Mouse (Mus musculus): Measurements from ENCODE around the gene Rab31.
"Not testable (repeated sequence)": the region's sequence is repeated elsewhere in the genome, so short reads cannot be mapped to it uniquely, and the experiment has no call there.

Gene Rab31

DNA sequence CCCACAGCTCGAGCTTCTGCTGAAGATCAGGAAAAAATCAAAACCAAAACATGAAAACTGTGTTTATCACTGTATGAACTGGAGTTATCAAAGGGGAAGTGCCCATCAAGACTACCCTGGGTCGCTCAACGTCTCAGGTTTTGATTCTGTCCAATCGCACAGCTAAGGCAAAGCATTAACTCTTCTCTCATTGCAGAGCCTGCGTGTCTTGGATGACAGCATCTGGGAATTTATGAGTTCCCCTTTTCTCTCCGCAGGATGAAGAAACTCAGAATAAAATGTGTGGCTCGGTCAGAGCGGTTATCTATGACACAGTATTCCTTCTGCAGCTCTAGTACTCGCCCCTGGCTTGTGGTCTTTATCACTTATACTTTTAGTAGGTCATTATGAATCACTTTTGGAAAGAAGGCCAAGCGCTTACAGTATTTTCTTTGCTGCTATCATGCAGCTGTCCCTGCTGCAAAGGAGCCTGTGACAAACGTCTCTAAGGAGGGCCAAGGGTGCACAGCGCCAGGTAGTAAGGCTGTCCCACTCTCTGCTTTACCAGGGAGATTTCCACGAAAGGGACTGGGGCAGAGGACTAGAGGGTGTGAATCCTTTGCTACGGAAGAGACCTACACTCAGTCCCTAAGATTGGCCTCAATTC lies 136.7 kb downstream of the Rab31 start:
- in situ Hi-C loops (cut with MboI; ENCODE audit: low sequenced_read_pairs): no loop called here

DNA sequence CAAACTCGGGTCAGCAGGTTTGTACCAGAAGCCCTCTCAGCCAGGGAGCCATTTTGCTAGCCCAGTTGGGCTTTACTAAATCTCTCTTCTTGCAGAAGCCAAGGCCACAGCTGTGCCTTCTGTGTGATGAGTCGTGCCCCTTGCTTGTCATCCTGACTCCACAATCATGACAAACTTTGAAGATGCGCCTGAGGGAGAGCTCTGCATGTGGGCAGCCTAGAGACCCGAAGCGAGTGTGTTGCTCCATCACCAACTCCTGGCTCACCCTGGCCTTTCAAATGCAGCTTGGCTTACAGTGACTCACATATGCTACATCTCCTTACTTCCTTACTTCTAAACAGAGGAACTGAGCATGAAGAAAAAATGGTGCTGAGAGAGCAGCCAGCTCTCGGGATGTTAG lies 142.6 kb downstream of the Rab31 start:
- in situ Hi-C loops (cut with MboI; ENCODE audit: low sequenced_read_pairs): no loop called here

DNA sequence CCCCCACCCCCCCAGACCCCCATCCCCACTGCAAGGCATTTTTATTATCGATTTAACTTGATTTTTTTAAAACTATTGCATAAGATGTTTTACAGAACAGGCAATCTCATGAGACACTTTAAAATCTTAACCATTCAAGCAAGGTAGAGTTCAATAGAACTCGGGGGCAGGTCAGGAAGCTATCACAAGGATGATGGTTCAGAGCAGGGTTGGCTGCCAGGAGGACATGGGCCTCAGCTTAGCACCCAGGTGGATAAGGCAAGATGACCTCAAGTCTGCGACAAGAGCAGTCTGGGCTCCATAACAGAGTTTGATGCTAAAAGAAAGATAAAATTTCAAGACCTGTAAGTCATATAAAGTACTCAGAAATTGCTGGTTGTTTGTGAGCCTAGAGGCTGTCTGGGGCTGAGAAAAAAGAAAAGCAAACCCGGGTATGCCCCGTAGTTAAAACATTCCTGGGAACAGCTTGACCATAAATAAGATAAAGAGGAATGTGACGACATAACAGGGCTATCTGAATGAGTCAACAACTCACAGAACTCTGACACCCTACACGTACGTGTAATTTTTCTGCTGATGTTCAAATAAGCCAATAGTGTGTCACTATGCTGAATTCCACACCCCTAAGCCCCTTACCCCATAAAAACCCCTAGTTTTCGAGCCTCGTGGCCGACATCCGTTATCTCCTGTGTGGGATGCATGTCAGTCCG lies 143.6 kb downstream of the Rab31 start:
- in situ Hi-C loops (cut with MboI; ENCODE audit: low sequenced_read_pairs): not testable (repeated sequence)

DNA sequence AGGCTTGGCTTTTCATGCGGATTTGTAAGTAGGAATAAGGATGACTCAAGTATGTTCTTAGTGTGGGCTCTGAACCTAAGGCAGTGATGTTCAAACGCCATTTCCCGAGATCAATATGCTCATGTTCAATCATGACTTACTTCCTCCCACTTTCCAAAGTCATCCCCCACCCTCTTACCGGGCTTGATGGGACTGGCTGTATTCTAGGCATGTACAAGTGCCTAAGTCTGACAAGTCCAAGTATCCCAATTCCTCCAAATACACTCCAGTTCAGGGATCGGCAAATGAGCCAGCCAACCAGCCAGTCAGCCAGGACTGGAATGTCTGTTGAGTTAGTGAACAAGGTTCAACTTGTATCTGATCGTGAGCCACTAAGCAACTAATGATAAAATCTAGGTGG lies 146.3 kb downstream of the Rab31 start:
- in situ Hi-C loops (cut with MboI; ENCODE audit: low sequenced_read_pairs): no loop called here

DNA sequence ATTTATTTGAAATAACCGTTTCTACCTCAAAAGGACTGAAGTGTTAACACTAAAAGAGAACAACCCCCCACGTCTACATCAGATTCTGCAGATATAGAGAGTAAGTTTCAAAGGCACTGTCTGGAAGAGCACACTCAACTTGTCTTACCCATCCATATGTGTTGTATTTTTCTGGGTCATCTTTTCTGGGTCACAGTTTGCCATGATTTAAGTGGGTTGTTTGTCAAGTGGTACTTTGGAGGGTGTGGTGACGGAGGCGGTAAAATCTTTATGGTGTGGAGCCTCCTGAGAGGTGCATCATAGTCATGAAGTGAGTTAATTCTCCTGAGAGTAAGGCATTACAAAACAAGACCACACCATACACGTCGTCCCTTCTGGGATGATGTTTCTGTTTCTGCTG lies 147.0 kb downstream of the Rab31 start:
- in situ Hi-C loops (cut with MboI; ENCODE audit: low sequenced_read_pairs): no loop called here

DNA sequence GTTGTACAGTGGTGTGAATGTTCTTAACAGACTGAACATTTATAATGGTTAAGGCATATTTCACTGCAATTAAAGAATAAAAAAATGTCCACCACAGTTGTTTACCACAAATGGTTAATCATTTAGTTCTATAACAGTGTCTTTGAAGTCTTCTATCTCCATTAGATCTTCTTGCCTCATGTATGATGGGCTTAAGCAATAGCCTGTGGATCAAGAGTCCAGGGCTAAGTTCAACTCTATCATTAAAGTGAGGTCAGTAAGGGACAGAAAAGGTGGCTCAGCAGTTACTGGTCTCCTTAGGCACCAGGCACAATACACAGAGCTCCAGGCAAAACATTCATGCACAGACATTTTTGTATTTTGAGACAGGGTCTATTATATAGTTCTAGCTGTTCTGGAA lies 149.4 kb downstream of the Rab31 start:
- in situ Hi-C loops (cut with MboI; ENCODE audit: low sequenced_read_pairs): no loop called here

DNA sequence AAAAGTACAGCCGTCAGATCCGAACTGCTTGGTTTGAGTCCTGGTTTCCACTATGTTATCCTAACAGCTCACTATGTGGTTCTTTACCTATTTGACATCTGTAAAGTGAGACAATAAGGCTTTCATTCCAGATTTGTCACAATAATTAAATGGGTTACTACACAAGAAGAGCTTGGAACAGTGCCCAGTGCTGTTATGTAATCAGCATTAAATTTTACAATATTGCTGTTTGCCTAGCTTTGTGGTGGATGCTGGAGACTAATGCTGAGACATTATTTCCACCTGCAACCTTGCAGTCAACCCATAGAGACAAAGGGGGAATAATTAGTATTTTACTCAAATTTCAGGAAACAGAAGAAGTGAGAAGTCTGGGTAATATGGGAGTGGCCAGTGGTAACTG lies 154.1 kb downstream of the Rab31 start:
- in situ Hi-C loops (cut with MboI; ENCODE audit: low sequenced_read_pairs): no loop called here

DNA sequence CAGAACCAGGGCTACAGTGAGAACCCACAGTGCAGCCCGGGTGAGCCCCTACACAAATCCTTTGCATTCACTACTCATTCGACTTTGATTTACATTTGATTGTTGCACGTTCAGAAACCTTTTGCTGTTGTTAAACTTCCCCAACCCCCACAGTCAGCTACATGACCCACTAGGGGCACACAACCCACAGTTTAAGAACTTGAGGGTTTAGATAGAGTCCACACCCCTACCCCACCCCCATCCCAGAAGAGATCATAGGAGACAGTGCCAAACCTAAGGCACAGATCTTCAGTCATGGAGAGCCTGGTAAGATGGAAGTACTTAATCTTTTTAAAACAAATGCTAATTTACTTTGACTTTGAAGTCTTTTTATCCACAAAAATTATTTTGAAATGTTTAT lies 156.9 kb downstream of the Rab31 start:
- in situ Hi-C loops (cut with MboI; ENCODE audit: low sequenced_read_pairs): no loop called here

DNA sequence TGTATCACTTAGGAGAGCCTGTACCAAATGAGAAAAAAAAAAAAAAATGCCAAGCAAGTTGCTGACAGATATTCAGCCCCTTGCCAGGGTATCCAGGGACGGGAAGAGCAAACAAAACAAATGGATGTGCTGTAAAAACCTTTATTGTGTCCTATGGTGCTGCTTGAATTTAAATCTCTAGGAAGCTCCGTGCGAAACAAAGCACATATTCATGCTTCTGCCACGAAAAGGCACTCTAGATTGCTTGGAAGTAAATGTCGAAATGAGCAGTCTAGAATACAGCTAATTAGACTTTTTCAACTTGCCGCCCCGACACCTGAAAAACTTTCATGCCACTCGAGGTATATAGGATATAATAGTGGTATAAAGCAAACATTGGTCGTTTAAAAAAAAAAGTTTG lies 158.1 kb downstream of the Rab31 start:
- in situ Hi-C loops (cut with MboI; ENCODE audit: low sequenced_read_pairs): no loop called here

DNA sequence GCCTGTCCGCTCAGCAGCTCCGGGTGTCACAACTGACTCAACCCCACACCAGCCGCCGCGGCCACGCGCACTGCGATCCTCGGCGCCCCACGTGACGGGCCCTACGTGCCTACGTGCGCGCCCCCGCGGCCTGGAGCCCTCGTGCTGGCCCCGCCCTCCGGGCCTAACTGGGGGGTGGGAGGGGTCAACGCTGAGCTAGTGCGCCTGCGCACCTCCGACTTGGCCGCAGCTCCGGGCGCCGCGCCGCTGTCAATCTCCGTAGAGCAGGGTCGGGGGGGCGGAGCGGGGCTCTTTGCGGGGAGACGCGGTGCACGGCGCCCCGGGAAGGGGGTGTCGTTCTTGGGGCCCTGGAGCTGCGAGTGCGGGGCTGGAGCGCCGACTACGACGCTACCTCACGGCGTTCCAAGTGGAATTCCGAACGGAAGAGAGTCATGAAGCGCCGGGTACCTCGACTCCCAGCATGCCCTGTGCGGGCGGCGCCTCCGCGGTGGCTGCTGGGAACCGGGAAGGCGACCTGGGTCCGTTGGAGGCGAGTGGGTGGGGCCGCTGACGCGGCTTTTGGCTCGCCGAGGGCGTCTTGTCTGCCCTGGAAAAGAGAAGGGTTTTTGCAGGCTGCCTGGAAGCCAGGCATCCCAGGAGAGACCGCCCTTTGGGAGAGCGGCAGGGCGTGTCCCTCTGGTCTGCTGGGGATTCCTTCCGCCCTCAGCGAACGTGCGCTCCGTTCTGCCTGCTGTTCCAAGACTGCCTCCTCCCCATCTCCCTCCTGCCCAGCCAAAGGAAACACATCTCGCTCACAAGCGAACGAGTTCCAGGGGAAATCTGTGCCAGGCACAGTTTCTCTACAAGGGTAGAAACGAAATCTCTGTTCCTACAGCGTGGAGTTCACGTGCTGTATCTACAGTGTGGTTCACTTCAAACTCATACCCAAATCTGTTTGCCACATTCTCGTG lies 158.8 kb downstream of the Rab31 start, which contains the start of gene Vapa:
Gene Vapa (minus strand): TSS at position 93 of the 950 bp plus-strand sequence.
- in situ Hi-C loops (cut with MboI; ENCODE audit: low sequenced_read_pairs): no loop called here

DNA sequence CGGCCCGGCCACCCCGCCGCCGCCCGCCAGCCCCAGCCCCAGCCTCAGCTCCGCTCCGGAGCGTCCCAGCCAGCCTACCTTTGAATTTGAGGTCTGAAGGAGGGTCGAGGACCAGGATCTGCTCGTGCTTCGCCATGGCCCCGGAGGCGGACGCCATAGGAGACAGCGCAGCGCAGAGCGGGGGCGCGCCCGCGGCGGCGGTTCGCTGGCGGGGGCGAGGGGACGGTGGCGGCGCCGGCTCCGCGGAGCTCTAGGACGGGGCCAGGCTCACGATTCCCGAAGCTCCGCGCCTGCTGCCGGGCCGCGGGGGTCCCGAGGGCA lies 159.4 kb downstream of the Rab31 start:
- in situ Hi-C loops (cut with MboI; ENCODE audit: low sequenced_read_pairs): no loop called here

DNA sequence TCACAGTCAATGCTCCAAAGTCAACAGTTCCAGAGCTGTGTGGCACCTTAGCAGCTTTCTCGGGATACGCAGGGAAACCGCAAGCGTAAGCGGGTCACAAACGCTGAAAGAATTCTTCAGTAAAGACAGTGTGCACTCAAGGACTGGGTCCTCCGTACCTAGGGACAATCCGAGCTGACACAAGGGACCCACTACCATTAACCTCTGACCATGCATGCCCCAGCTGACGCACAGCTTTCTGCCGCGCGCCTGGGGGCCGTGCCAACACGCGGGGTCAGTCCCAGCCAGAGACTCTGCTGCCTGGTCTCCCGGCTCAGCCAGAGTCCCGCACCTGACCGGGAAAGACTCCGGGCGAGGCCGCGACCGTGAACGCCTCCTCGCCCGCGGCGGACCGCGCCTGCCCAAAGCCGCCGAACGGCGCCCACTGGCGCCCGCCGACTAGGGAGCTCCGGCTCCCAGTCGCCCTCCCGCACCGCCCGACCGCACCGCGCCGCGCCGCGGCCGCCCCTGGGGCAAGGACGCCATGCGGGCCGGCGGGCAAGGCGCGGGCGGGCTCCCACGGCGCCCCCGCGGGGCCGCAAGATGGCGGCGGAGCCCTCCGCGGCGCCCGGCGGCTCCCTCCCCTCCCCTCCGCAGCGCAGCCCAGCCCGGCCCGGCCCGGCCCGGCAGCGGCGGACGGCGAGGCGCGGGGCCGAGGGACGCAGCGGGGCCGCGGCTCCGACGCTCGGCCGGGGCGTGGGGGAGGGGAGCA lies 160.0 kb downstream of the Rab31 start:
- in situ Hi-C loops (cut with MboI; ENCODE audit: low sequenced_read_pairs): no loop called here

DNA sequence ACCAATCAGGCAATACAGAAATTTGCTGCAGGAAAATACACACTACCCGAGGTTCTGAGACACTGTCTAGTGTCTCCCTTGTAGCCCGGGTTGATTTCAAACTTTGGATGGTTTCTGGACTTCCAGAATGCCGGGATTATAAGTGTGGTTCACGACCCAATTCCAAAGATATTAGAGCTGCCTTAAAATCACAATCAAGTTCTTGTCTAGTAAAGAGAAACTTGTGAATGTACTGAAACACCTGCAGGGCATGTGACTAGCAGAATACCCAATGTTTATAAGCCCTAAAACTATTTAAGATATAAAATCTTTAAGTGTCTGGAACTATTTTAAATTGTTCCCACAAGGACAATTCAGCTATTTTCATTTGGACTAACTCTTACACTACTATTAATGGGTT lies 160.8 kb downstream of the Rab31 start:
- in situ Hi-C loops (cut with MboI; ENCODE audit: low sequenced_read_pairs): no loop called here

DNA sequence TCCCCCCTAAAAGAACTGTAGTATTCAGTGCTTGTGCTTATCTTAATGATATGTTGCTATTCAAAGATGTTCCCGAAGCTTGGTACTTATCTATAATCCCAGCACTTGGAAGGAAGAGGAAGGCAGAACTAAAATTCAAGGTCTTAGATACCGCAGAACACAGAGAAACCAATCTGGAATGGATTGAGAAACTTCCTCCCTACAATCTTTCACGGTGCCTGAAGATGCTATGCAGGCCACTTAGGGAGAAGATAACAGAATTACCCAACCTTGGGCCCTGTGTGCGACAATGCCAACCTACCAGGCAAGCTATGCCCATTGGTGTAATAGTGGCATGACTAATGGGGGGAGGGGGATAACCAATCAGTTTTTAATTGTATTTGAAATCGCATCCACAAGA lies 163.8 kb downstream of the Rab31 start:
- in situ Hi-C loops (cut with MboI; ENCODE audit: low sequenced_read_pairs): no loop called here

DNA sequence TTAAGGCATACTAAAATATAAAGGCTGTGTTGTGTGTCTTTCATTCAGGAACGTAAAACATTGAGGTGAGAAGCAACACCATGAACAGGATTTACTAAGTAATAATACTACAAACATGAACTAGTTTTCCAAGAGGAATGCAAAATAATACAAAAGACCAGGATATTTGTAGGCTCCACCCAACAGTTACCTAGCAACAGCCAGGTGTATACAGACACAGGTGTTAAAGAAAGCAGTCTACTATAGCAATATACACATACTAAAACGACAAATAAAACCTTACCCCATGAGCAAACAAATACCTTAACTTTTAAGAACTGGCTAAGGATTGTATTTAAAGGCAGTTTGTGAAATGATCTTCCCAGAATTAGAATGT lies 164.3 kb downstream of the Rab31 start:
- in situ Hi-C loops (cut with MboI; ENCODE audit: low sequenced_read_pairs): no loop called here

DNA sequence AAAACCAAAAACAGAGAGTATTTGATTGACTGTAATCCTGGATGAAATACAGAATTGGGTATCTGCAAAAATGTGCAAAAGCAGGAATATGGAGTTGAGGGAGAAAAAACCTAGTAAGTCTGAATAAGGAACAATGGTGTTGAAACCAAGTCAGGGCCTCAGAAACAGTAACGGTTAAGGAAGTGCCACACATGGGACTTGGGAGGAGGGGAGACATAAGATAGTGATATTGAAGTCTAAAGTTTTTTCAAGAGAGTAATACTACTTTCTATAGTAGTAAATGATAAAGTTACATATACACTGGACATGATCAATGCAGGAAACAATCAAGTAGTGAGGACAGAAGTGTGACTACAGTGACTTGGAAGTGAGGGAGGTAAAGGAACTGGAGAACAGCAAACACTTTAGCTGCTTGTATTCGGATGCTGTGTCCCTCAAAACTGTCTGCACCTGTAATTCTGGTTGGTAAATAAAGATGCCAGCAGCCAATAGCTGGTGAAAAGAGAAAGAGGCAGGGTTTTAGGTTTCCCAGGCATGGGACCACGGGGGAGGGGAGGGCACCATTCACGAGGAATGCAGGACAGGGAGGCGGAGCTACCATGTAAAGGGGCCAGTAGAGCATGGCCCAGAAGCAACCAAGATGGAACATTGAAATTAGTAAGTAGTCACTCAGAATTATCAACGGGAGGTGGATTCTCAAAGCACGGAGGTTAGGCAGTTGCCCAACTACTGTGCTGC lies 164.8 kb downstream of the Rab31 start:
- in situ Hi-C loops (cut with MboI; ENCODE audit: low sequenced_read_pairs): no loop called here

DNA sequence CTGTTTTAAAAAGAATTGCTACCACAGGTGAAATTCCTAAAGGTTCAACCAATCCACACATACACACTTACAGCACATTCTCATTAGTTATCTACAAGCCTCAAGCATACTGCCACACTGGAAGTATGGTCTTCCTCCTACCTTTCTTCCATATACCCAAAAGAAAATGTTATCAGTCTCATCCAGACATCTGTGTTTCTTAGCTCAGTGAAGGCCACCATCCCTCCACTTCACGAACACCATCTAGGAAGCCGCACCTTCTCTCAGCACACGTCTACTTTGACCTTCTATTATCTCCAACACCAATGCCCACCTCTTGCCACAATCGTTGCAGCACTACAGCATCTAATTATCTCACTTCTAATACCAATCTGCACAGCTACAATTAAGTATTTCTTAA lies 166.5 kb downstream of the Rab31 start:
- in situ Hi-C loops (cut with MboI; ENCODE audit: low sequenced_read_pairs): no loop called here

DNA sequence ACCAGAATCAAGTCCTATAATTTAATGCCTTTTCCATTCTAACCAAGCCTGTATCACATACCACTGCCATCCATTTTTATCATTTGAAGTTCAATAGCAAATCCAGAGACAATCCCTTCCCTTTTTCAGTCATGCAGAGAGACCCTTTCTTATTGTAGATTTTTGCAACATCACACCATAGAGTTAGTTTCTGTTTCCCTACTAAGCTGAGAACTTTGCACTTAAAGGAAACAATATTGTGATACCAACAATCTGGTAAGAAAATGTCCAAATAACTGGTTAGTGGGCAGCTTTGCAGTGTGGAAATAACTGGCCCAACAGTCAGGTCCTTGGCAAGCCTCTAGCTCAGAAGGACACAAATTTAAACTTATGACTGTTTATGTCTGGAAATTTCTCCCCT lies 167.7 kb downstream of the Rab31 start:
- in situ Hi-C loops (cut with MboI; ENCODE audit: low sequenced_read_pairs): no loop called here

DNA sequence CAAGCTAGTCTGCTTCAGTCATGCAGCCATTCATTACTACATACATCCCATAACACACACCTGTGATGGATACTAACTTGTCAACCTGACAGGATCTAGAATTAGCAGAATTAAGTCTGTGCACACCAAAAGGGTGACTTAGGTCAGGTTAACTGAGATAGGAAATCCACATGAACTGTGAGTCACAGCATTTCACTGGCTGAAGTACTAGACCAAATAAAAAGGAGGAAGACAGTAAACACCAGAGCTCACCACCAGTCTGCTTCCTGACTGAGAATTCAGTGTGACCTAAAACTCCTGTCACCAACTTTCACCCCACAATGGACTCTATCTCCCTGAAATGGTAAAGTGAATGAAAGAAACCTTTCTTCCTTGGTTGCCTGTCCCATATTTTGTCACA lies 168.2 kb downstream of the Rab31 start:
- in situ Hi-C loops (cut with MboI; ENCODE audit: low sequenced_read_pairs): no loop called here
